ENCODE assay signal across 22 mouse cellular contexts in genomic region chr9:44119948-44120465, GRCm38 (mm10). TPM values are rescaled to one million over a fixed set of nuclear protein-coding genes. Genes with fewer than 3 reads are reported as not detected.
"Had no signal": no experiment of that assay in that cellular context is flagged by ENCODE, and none has a peak within 500 bp of the region (broad histone marks: within the 10 kb centered on the region; RNA-seq: fewer than 3 reads in every experiment).

No protein-coding gene starts in this region.

- H3K27me3 ChIP-seq: lung, embryonic 15.5 days; midbrain, embryonic 13.5 days; midbrain, embryonic 15.5 days; neural tube, embryonic 12.5 days; stomach, embryonic 15.5 days had no signal

- H3K4me2 ChIP-seq: lung, embryonic 15.5 days; midbrain, embryonic 11.5 days; midbrain, embryonic 13.5 days; midbrain, embryonic 15.5 days; neural tube, embryonic 12.5 days; stomach, embryonic 15.5 days had no signal

- H3K36me3 ChIP-seq: lung, embryonic 15.5 days; midbrain, embryonic 13.5 days; midbrain, embryonic 15.5 days; neural tube, embryonic 12.5 days; stomach, embryonic 15.5 days had no signal

- H3K4me1 ChIP-seq: midbrain, embryonic 13.5 days; midbrain, embryonic 15.5 days; neural tube, embryonic 12.5 days; stomach, embryonic 15.5 days had no signal

- DNase-seq: lung, adult 2 months; lung, postnatal 14 days; lung, postnatal 36 days; right cerebral cortex, postnatal 14 days; thymus, adult 2 months; thymus, postnatal 25 days; thymus, postnatal 4 days had no signal

- H3K9me3 ChIP-seq: lung, embryonic 15.5 days; megakaryocyte, embryonic 14.5 days; midbrain, embryonic 13.5 days; midbrain, embryonic 15.5 days; neural tube, embryonic 12.5 days; stomach, embryonic 15.5 days had no signal

- H3K27ac ChIP-seq: lung, embryonic 15.5 days; macrophage; midbrain, embryonic 13.5 days; midbrain, embryonic 15.5 days; neural tube, embryonic 12.5 days; stomach, embryonic 15.5 days; stomach, postnatal 0 days had no signal

- ATAC-seq: midbrain, embryonic 13.5 days; midbrain, embryonic 15.5 days had no signal

- H3K9ac ChIP-seq: lung, embryonic 15.5 days; midbrain, embryonic 13.5 days; midbrain, embryonic 15.5 days; neural tube, embryonic 12.5 days; stomach, embryonic 15.5 days had no signal

- H3K4me3 ChIP-seq: lung, embryonic 15.5 days; megakaryocyte, embryonic 14.5 days; midbrain, embryonic 13.5 days; midbrain, embryonic 15.5 days; neural tube, embryonic 12.5 days; stomach, embryonic 15.5 days had no signal

RNA-seq across cellular contexts. Expression of gene Gm49380, which starts 6.7 kb away (rescaled TPM):
- total RNA-seq: megakaryocyte progenitor cell, adult 5-6 weeks; midbrain, postnatal 0 days; monocyte, adult 5-6 weeks; neutrophil, adult 5-6 weeks had no signal
- polyA plus RNA-seq: lung, adult 2 months; spleen, adult 2 months; stomach, postnatal 0 days; thymus, adult 2 months had no signal

RNA-seq across cellular contexts. Expression of gene C1qtnf5, which starts 13.0 kb away (rescaled TPM):
- total RNA-seq: megakaryocyte progenitor cell, adult 5-6 weeks; monocyte, adult 5-6 weeks; neutrophil, adult 5-6 weeks had no signal
- polyA plus RNA-seq: macrophage had no signal

RNA-seq across cellular contexts. Expression of gene Mcam, which starts 14.3 kb away (rescaled TPM):
- polyA plus RNA-seq: macrophage had no signal

RNA-seq across cellular contexts. Expression of gene Mfrp, which starts 18.5 kb away (rescaled TPM):
- total RNA-seq: monocyte, adult 5-6 weeks; neutrophil, adult 5-6 weeks had no signal
- polyA plus RNA-seq: macrophage; midbrain, embryonic 11.5 days; neural tube, embryonic 14.5 days; stomach, postnatal 0 days had no signal
